Mouse (Mus musculus): ENCODE measurements around the gene Gng3. TPM values are rescaled to one million over a fixed set of nuclear protein-coding genes. Genes with fewer than 3 reads are reported as not detected.
A peak's percentile ranks its signal among the peaks of the same experiment; 100 is the strongest.
"Not testable (repeated sequence)": the region's sequence is repeated elsewhere in the genome, so short reads cannot be mapped to it uniquely, and the experiment has no call there.

Gng3 gene
- 1.4 and 1.6 TPM in 2 replicates for polyA plus RNA-seq (2012; rRNA removed)

DNA sequence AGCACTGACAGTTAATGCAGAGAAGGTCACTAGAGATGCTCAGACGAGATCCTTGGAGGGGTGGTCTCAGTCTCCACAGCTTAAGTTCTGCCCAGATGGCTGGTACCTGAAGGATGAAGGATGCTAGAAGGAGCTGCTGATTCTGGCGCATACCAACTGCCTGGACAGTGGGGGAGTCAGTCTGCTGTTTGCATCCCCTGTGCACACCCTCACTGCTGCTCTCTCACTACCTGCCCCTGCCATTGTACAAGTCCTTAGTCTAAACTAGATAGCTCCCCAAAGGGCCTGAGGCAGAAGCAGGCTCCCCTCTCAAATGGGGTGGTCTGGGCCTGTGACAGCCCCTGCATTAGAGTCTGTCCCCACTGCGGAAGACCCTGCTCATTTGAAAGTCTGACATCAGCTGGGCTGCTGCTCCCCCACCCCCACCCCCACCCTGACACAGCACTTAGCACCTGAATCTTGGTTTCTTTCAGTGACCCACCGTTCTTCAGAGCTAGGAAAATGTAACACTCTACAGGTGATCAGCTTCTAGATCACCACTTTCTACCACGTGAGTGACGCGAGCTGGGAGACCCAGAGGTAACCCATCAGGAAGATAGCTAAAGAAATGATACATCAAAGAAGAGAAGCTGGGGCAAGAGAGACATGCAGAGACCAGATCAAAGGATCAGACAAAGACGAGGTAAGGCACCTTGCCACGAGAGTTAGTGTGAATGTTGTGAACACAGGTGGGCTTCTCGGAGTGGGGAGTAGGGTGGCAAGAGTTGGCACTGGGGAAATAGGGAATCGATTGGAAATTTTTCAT is at the start of gene Gng3:
Gng3 (minus strand) TSS at position 92 of the 805 bp plus-strand sequence.
- DNase-seq (ENCODE audit: low read depth, low spot score): no peak
- WGBS: 89% methylated on average over 11 of the region's 11 CpGs

DNA sequence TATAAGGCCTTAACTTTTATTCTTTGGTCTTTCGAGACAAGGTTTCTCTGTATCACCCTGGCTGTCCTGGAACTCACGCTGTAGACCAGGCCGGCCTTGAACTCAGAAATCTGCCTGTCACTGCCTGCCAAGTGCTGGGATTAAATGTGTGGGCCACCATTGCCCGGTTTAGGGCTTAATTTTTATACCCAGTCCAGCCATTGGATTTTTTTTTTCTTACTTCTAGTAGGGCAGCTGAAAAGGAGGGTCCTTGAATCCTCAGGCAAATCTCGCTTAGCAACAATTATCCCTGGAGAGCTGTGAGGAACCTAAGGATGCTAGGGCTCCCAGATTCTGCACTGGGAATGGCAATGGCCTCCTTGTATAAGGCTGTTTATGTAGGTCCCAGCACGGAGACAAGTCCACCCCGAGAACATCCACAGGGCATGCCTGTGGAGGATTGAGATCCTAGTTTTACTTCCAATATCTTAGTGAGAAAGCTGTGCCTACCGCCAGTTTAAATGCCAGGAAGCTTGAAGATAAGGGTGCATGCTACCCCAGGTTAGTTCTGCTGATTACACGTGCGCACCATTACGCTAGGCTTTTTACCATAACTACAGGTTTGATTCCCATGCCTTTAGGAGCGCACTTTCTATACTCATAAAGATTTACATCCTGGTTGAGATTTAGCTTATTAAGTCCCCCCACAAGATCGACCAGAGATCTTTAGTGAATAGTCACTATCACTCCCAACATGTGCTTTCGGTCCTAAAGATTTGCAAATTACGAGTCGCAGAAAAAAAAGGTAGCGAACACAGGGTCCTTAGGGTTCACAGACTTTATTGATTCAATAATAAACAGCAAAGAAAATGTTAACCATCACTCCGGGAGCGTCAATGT is 48.8 kb upstream of the Gng3 start:
- WGBS: 10% methylated on average over 19 of the region's 19 CpGs
- DNase-seq (ENCODE audit: low read depth, low spot score): no peak

DNA sequence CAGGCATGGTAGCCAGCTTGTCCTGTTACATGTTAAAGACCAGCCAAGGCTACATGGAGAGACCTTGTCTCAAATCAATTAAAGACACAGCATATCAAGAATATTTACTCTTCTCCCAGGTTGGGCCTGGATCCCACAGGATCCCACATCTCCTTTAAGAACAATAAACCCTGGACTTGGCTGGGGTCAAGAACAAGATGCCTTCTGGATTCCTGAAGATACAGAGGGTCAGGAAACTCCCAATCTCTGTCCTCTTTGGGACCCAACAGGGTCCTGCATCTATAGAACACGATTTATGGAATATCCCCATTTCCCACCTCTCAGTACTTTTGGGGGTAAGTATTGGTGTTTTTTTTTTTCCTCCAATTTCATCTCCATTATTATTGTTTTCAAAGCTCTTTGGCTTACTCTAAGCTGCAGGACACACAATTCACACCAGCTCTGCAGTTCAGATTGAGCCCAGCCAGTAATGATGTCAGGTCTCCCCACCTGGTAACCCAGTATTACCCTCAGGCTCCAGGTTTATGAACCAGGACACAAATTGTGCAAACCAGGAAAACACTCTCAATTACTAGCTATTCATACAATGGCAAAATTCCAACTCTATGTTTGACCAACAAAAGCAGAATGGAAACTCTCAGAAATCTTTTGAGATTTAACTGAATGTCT is 48.1 kb upstream of the Gng3 start:
- 46% methylated on average over 1 of the region's 1 CpGs for WGBS
- no peak for DNase-seq (ENCODE audit: low read depth, low spot score)

DNA sequence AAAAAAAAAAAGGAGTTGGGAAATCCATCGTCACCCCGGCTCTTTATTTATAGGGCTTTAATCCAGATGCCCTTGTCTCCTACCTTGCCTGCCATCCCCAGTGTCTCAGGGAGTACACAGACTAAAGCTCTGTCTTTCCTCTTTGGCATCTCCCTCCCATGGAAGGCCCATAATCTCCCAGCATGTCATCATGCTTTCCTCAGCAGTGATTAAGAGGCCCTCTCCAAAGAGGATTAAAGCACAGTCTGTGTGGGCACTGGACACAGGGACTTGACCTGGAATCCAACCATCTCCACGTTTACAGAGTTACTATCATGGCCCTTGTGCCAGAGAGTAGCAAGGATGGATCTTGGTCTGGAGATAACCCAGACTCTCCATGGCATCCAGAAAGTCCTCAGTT is 44.6 kb upstream of the Gng3 start, which contains the start of the genes Lbhd1 and Gm49403:
Lbhd1 (plus strand) TSS at position 117 of the 400 bp plus-strand sequence.
Gm49403 (plus strand) TSS at position 315 of the 400 bp plus-strand sequence.
- WGBS: 75% methylated on average over 3 of the region's 3 CpGs
- no peak for DNase-seq (ENCODE audit: low read depth, low spot score)

DNA sequence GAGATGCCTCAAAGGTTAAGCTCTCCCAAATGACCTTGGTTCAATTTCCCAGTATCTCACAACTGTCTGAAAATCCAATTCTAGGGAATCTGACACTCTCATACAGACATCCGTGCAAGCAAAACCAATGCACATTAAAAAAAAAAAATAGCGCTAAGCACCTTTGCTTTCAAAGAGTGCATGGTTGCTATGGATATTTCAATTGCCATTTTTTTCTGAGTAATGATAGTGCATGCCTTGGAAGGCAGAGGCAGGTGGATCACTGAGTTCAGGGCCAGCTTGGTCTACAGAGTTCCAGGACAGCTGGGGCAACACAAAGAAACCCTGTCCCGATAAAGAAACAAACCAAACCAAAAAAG is 42.0 kb upstream of the Gng3 start:
- no peak for DNase-seq (ENCODE audit: low read depth, low spot score)
- WGBS: 4% methylated on average over 3 of the region's 3 CpGs

DNA sequence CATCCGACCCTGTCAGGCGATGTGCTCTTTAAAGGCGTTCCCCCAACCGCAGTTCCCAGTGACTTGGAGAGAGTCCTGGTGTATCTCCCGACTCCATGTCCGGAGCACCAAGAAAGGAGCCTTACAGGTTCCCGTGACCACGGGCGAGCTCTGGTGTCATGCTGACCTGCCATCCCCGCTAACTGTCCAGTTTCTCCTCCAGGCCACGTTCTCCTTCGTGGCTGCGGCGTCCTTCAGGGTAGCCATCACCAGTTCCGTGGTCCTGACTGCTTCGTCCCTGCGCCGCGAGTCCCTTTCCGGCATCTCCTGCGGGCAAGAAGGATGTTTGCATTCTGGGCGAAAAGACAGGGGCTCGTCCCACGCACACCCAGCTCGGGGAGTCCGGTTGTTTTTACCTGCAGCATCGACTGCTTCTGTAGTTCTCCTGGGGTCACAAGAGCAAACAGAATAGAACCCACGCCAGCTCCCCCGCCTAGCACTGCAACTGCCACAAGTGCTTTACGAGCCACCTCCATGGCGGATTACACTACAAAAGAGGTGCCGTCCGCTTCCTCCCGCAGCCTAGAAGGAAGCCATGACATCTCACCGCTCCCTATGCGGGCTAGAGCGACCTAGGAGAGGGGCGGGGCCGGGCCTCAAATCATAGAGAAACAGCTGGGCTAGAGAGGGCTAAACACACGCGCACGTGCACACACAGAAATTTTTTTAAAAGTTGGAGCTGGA is 41.5 kb upstream of the Gng3 start, which contains the start of gene Uqcc3:
Uqcc3 (minus strand) TSS at position 613 of the 723 bp plus-strand sequence.
- DNase-seq (ENCODE audit: low read depth, low spot score): peak; percentile 64
- under 1% methylated on average over 42 of the region's 42 CpGs for WGBS

DNA sequence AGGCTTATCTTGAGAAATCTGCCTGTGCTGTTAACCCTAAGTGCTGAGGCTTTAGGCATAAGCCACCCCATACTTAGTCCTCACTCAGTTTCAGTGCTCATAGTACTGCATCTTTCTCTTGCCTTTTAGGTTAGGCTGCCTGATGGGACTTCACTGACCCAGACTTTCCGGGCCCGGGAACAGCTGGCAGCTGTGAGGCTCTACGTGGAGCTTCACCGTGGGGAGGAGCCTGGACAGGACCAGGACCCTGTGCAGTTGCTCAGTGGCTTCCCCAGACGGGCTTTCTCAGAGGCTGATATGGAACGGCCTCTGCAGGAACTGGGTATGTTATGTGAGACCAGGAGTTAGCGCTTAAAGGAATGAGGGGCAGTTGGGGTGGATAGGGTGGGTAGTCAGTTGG is 36.0 kb upstream of the Gng3 start:
- DNase-seq (ENCODE audit: low read depth, low spot score): no peak
- WGBS: 87% methylated on average over 7 of the region's 7 CpGs

DNA sequence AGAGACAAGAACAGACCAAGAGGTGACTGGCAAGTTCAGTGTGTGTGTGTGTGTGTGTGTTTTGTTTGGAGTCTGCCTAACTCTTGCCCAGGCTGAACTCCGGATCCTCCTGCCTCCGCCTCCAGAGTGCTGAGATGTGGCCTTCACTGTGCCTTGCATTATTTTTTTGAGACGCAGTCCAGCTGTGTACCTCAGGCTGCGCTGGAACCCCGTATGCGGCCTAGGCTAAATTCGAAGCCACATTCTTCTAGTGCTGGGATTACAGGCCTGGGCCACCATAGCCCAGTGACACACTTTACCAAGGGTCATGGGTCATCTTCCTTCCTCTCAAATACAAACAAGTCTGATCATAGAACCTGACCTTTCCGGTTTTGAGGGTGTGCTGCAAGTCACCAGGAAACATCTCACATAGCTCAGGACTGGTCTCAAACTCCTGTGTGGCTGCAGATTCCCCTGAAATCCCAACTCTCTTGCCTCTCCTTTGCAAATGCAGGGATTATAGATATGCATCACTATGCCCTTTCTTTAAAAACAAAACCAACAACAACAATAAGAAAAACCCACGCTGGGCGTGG is 33.4 kb upstream of the Gng3 start:
- 33% methylated on average over 10 of the region's 10 CpGs for WGBS
- peak; percentile 24 for DNase-seq (ENCODE audit: low read depth, low spot score)

DNA sequence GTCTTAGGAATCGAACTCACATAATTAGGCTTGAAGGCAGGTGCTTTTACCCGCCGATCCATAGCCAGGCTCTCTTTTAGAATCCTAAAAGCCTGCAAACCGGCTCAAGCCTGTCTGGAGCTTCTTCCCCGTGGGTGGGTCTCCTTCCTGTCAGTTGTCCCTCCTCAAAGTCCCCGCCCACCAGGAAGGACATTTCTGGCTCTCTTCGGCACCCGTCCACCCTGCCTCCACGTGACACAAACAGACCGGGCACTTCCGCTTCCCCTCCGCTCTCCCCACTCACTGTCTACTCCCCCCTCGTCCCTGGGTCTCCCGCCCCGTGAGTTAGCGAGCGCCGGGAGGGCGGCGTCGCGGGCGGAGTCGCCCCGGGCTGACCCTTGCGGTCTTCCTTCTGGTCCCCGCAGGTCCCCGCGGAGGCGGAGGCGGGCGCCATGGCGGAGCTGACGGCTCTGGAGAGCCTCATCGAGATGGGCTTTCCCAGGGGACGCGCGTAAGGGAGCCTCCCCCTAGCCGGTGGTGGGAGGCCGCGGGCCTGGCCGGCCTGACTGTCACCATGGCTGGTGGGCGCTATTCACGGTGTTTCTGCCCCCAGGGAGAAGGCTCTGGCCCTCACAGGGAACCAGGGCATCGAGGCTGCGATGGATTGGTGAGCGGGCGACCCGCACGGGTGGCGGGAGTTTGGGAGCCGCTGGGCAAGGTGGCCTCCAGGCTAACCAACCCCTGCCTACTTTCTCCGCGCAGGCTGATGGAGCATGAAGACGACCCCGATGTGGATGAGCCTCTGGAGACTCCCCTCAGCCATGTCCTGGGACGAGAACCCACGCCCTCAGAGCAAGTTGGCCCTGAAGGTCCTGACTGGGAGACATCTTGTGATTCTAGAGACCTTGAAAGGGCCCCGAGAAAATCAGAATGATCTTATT is 32.5 kb upstream of the Gng3 start, which contains the start of gene Ubxn1:
Ubxn1 (plus strand) TSS at position 230 of the 920 bp plus-strand sequence.
- under 1% methylated on average over 59 of the region's 59 CpGs for WGBS
- peak; percentile 83 for DNase-seq (ENCODE audit: low read depth, low spot score)

DNA sequence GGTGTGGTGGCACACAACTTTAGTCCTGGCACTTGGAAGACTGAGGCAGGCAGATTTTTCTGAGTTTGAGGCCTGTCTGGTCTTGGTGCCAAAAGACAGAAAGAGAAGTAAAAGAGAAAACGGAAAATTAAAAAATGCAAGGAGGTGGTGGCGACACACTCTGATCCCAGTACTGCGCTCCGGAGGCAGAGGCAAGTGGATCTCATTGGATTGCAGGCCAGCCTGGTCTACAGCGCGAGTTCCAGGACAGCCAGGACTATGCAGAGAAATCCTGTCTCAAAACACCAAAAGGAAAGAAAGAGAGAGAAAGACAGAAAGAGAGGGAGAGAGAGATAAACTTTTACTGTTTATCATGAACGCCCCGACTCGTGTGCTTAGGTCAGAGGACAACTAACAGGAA is 31.8 kb upstream of the Gng3 start:
- 25% methylated on average over 9 of the region's 9 CpGs for WGBS
- DNase-seq (ENCODE audit: low read depth, low spot score): no peak

DNA sequence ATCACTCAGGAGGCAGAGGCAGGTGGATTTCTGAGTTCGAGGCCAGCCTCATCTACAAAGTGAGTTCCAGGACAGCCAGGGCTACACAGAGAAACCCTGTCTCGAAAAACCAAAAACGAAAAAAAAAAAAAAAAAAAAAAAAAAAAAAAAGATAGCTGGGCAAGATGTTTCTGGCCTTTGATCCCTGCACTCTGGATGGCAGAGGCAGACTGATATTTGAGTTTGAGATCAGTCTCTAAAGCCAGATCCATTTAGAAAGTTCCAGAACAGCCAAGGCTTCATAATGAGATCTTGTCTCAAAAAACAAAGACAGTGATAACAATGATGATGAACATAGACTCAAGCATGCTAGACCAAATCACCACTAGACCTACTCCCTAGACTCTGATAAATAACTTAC is 31.4 kb upstream of the Gng3 start:
- DNase-seq (ENCODE audit: low read depth, low spot score): not testable (repeated sequence)
- WGBS: 78% methylated on average over 3 of the region's 3 CpGs

DNA sequence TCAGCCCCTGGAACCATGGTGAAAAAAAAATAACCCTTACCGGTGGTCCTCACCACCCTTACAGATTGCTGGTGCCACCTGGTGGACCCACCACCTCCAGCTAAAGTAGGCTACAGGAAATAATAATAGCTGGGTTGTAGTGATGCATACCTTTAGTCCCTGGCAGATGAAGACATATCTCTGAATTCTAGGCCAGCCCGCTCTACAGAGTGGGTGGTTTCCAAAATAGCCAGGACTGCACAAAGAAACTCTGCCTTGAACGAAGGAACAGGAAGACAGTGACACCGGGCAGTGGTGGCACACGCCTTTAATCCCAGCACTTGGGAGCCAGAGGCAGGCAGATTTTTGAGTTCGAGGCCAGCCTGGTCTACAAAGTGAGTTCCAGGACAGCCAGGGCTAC is 25.3 kb upstream of the Gng3 start:
- 82% methylated on average over 6 of the region's 6 CpGs for WGBS
- no peak for DNase-seq (ENCODE audit: low read depth, low spot score)

DNA sequence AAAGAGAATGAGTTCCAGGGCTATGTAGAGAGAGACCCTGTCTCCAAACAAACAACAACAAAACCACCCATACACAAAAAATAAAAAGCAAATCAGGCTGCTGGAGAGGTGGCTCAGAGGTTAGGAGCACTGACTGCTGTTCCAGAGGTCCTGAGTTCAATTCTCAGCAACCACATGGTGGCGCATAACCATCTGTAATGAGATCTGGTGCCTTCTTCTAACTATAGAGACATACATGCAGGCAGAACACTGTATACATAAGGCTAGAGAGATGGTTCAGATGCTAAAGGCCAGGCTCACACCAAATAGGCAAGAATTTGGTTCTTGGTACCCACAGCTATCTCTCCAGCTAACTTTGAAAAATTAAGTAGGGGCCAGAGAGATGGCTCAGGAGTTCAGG is 20.0 kb upstream of the Gng3 start:
- no peak for DNase-seq (ENCODE audit: low read depth, low spot score)
- 0% methylated on average over 1 of the region's 1 CpGs for WGBS

DNA sequence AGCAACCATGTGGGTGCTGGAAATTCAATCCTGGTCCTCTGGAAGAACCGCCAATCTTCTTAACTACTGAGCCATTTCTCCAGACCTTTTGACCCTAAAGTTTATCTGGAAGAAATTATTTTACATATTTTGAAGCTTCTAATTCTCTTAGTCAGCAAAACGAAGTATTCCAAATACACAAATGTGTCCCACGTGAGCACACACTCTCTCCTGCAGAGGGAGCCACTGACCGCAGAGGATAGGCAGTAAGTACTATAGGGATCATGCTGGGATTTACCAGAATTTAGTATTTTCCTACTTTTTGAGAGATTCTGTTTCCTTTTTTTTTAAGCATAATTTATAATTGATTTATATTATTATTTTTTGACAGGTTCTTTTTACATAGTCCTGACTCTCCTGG is 18.7 kb upstream of the Gng3 start:
- WGBS: 22% methylated on average over 4 of the region's 4 CpGs
- peak; percentile 43 for DNase-seq (ENCODE audit: low read depth, low spot score)

DNA sequence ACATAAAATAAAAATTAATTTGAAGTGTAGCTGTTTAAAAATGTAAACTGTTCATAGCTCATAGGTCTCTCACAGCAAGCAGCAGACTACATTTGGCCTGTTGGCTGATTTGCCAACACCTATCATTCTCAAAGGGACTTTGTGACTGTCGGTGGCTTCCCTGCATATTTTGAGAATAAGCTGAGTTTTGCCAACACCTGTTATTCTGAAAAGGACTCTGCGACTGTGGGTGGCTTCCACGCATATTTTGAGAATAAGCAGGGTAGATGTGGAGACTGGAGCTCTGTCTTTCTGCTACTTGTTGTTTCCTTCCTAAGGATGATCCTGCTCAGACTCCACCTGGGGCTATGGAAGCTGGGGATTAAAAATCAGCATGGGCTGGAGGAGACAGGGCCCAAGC is 14.1 kb upstream of the Gng3 start:
- no peak for DNase-seq (ENCODE audit: low read depth, low spot score)
- 83% methylated on average over 3 of the region's 3 CpGs for WGBS

DNA sequence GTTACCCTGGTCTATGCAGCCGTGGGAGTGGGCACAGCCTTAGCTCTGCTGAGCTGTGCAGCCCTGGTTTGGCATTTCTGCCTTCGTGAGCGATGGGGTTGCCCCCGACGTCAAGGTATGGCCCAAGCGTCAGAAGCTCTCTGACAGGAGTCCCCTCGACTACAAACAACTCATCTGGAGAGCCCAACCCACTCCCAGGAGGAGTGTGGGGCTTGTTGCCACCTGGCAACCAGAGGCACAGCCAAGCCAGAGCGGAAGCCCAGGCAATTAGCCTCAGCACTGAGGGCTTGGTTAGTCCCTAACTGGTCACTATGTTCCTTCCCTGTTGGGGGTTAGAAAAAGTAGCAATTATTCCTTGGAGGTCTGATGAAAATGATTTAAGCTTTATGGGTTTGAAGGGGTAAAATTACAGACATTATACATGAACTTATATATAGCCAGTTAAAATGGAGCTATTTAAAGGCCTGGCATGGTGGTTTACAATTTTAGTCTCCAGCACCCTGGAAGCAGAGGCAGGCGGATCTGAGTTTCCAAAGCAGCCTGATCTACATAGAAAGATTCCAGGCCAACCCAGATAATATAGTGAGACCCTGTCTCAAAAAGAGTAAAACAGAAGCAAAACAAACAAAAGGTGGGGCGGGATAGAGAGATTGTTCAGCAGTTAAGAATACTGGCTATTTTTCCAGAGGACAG is 13.4 kb upstream of the Gng3 start:
- DNase-seq (ENCODE audit: low read depth, low spot score): no peak
- WGBS: 59% methylated on average over 10 of the region's 10 CpGs

DNA sequence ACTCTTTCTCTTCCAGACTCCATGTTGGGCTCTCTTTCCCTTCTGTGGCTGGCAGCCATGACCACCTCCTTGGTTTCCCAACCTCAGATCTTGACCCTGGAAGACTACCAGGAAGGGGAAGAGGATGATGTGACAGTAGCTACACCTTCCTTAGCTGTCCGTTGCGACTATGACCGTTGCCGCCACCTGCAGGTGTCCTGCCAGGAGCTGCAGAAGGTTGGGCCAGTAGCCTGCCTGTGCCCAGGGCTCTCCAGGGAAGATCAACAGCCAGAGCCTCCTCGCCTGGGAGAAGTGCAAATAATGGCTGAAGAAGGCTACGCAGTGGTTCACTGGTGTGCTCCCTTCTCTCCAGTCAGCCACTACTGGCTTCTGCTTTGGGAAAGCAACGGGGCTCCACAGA is 12.6 kb upstream of the Gng3 start:
- WGBS: 40% methylated on average over 7 of the region's 7 CpGs
- DNase-seq (ENCODE audit: low read depth, low spot score): no peak
